Mouse (Mus musculus) spleen, embryonic (tissue): ENCODE results near the gene Omg.

Source experiments
- CTCF ChIA-PET: fragments of 350-600 bp; sonication (Branson Sonifier 250); formaldehyde crosslinking; loops from one replicate; lab custom pipeline; 2022; lab: Charles Lee

The Omg gene

GRCm38 (mm10) chr11:79519299-79519698 is 15.4 kb upstream of the Omg start:
- CTCF ChIA-PET, result no interaction called here

- CTCF ChIA-PET, result no interaction called here
Observed at GRCm38 (mm10) chr11:79515798-79516197, 11.9 kb upstream of the Omg start.

- CTCF ChIA-PET, result no interaction called here
Observed at GRCm38 (mm10) chr11:79515331-79515730, 11.4 kb upstream of the Omg start.

- CTCF ChIA-PET, result no interaction called here
Observed at GRCm38 (mm10) chr11:79511970-79512369, 8.1 kb upstream of the Omg start.

- CTCF ChIA-PET, result interaction anchor here (0.6 kb wide), 1 partner anchor 92 kb away, joined by 5 read pairs; no protein-coding TSS in a partner anchor
Observed at GRCm38 (mm10) chr11:79504506-79504905, 622 bp upstream of the Omg start.

- CTCF ChIA-PET, result no interaction called here
Observed at GRCm38 (mm10) chr11:79502917-79503316, 967 bp downstream of the Omg start.

- CTCF ChIA-PET, result no interaction called here
Observed at GRCm38 (mm10) chr11:79494976-79495800, 8.7 kb downstream of the Omg start.

GRCm38 (mm10) chr11:79484721-79485120 is 19.2 kb downstream of the Omg start:
- CTCF ChIA-PET, result no interaction called here

- CTCF ChIA-PET, result no interaction called here
Observed at GRCm38 (mm10) chr11:79483876-79484528, 19.9 kb downstream of the Omg start.

GRCm38 (mm10) chr11:79483392-79483791 is 20.5 kb downstream of the Omg start:
- CTCF ChIA-PET, result no interaction called here

GRCm38 (mm10) chr11:79468097-79468496 is 35.8 kb downstream of the Omg start:
- CTCF ChIA-PET, result no interaction called here

GRCm38 (mm10) chr11:79460756-79461450 is 43.0 kb downstream of the Omg start:
- CTCF ChIA-PET, result no interaction called here

GRCm38 (mm10) chr11:79459846-79460245 is 44.0 kb downstream of the Omg start:
- CTCF ChIA-PET, result no interaction called here

- CTCF ChIA-PET, result no interaction called here
Observed at GRCm38 (mm10) chr11:79457928-79458327, 46.0 kb downstream of the Omg start.

GRCm38 (mm10) chr11:79452966-79453365 is 50.9 kb downstream of the Omg start:
- CTCF ChIA-PET, result interaction anchor here (0.6 to 0.7 kb wide), 2 partner anchors 69 to 123 kb away, joined by 3 to 4 read pairs; no protein-coding TSS in a partner anchor
